Mouse (Mus musculus) 3134 (cell line): ENCODE results near the gene Nicn1.
"Not testable (repeated sequence)": the region's sequence is repeated elsewhere in the genome, so short reads cannot be mapped to it uniquely, and the experiment has no call there.

ENCODE experiments used
- DNase-seq: peaks from one replicate; pipeline ENCODE4 v3.0.0-alpha.2; 2011; ENCODE audit warnings: low spot score; ENCODE audit not compliant: insufficient read length; ENCODE audit errors: extremely low read depth

Gene Nicn1

DNA sequence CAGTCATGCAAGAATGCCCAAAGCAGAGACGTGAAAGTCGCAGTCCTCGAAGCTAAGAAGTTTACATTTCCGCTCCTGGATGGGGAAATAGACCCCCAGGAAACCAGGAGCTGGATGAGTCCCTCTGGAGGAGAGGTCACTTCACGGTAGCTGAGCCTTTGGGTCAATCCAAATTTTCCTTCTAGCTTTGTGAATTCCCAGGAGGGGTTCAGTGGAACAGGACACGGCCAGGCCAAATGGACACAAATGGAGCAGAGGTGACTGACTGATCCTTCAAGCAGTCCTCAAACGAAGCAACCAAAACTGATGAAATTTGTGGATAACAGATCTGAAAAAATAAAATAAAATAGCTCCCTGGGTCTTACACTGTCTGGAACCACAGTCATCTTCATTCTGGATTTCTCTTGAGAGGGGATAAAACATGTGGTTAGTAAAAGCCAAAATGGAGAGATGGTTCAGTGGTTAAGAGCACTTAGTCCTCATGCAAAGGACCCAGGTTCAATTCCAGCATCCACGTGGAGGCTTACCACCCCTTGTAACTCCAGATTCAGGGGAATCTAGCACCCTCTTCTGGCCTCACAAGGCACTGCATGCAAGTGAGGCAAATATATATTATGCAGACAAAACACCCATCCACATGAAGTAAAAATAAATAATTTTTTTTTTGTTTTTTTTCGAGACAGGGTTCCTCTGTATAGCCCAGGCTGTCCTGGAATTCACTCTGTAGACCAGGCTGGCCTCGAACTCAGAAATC lies 11.4 kb upstream of the Nicn1 start:
- DNase-seq: no peak

DNA sequence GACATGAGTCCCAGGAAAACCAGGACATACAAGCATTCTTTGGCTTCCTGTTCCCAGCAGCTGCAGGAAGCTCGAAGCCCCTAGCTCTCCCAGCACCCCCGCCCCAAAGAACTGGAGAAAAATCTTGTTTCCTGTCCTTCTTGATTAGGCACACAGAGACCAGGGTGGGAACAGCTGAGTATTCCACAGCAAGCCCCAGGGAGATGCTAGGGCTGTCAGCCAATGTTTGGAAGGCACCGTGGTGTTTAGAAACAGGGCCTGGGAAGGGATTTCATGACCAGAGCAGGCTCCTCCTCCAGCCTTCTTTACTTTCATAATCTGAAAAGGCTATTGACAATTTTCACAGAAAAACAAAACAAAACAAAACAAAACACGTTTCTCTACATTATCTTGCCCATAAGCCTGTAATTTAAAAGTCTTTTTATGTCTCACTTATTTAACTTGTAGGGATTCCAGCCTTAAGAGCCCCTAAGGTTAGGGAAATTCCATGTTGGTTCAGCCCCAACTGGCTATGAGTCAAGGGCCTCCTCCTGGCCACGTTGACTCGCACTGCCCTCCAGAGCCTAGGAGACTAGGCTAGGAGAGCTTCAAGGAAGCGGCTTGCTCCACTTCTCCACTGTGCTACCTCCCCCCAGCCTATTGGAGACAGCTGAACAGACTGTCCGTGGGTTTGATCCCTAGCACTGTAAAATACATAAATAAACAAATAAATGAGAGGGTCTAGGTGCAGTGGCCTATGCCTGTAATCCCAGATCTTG lies 10.0 kb upstream of the Nicn1 start:
- peak; percentile 61 for DNase-seq

DNA sequence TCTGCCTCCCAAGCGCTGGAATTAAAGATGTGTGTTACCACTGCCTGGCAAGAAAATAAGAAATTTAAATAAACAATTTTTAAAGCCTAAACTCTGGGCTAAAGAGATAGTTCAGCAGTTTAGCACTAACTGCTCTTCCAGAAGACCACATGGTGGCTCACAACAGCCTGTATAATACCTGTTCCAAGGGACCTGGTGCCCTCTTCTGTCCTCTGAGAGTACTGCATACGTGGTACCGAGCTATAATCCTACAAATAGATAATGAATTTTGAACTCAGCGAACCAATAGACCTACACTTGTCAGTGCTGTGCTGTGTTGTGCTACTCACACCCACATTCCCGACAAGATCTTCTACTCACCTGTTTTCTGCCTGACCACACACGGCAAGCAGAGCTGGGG lies 5.8 kb upstream of the Nicn1 start:
- peak; percentile 29 for DNase-seq

DNA sequence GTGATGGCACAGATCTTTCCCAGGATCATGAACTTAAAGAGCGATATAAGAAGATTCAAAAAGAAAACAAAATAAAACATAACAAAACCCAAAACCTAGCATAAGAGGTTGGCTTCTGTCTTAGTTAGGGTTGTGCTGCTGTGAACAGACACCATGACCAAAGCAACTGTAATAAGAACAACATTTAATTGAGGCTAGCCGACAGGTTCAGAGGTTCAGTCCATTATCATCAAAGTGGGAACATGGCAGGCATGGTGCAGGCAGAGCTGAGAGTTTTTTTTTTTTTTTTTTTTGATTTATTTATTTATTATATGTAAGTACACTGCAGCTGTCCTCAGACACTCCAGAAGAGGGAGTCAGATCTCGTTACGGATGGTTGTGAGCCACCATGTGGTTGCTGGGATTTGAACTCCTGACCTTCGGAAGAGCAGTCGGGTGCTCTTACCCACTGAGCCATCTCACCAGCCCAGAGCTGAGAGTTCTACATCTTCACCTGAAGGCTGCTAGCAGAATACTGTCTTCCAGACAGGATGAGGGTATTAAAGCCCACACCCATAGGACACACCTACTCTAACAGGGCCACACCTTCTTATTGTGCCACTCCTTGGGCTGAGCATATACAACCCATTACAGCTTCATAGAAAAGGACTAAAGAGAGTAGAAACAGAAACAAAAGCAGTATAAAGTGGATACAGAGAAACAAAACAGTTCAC lies 2.5 kb upstream of the Nicn1 start:
- not testable (repeated sequence) for DNase-seq

DNA sequence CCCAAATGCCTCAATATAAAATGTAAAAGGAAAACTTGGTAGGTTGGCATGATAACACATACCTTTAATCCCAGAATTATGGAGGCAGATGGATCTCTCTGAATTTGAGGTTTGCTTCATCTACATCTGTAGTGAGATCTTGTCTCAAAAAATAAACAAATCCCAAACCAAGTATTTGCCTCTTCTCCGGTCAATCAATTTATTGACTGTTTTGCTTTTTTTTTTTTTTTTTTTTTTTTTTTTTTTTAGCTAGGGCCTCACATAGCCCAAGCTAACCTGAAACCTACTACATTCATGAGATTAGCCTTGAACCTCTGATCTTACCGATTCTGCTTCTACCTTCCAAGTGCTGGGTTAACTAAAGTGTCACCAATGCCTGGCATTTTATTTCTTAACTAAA lies 882 bp upstream of the Nicn1 start:
- no peak for DNase-seq

DNA sequence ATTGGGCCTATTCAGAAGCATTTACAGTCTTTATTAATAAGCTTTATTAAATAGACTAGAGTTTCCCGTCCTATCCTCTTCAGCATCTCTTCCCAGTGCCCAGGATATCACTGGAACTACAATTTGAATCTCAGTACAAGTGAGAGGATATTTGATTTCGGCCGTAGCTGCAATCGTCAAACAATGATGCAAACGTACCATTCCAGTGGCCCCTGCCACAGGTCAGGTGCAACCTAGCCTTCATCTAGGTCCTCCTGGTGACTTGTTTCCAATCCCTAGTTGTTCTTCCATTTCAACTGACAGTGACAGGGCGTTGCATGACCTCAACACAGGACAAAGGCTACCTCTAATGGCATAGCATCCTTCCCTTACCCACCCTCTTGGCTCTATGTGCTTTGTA lies 544 bp downstream of the Nicn1 start:
- no peak for DNase-seq

DNA sequence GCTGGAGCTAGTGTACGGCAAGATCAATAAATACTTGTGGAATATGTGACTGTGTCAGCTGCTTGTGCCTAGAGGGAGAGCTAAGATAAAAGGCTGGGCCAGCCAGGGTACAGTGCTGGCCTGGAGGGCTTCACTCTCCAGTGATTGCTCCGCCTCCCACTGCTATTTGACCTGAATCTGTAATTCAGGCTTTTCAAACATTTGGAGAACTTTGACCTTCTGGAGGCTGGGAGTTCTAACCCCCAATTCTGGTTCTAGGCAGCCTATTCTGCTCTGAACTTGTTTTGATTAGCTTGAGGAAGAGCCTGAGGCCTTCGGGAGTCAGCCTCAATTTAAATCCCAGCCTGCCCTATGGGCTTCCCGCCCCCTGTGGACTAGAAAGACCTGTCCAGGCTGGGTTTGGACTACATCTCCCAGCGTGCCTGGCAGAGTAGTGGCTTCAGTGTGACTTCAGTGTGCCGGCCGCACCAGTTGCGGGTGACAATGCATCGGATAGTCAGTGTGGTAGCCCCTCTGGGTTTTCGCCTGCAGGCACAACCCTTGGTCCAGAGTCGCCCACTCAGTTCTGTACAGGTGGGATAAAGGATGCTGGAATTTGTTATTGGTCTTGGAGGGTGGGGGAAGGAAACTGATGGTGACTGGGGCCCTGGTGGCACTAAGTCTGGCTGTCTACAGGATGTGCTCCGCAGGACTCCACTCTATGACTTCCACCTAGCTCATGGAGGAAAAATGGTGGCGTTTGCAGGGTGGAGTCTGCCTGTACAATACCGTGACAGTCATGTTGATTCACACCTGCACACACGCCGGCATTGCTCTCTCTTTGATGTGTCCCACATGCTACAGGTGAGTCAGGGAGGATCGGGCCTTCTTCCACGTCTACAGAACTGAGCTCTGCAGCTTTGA lies 6.5 kb downstream of the Nicn1 start, which contains the start of gene Amt:
Gene Amt (plus strand): TSS at position 401 of the 903 bp plus-strand sequence.
- no peak for DNase-seq

DNA sequence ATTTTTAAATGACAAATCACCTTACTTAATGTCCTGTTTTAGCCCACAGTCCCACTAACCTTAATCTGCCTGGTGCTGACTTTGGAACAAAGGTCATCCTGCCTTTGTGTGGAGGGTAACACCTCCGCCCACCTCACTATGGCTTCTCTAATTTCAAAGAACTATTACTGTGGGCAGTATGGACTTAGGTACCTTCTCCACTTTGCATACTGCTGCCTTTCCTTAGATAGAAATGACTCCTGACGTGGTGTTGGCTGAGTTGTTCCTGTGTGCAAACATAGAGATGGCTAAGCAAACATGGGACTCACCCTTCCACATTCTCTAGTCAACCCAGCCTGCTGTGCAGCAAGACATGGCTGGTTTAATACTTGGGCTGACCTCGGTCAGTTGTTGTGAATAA lies 11.6 kb downstream of the Nicn1 start:
- no peak for DNase-seq

DNA sequence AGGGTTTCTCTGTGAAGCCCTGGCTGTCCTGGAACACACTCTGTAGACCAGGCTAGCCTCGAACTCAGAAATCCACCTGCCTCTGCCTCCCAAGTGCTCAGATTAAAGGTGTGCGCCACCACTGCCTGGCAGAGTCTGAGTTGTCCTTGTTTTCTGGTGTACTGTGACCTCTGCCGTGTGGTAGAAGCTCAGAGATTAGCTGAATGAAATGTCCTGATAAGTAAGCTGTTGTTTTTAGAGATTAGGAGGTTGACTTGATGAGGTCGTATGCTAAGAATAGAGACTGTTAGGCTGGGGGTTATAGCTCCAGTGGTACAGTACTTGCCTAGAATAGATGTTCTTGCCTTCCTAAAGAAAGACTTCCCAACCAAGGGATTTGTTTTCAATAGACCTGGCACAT lies 14.5 kb downstream of the Nicn1 start:
- DNase-seq: no peak

DNA sequence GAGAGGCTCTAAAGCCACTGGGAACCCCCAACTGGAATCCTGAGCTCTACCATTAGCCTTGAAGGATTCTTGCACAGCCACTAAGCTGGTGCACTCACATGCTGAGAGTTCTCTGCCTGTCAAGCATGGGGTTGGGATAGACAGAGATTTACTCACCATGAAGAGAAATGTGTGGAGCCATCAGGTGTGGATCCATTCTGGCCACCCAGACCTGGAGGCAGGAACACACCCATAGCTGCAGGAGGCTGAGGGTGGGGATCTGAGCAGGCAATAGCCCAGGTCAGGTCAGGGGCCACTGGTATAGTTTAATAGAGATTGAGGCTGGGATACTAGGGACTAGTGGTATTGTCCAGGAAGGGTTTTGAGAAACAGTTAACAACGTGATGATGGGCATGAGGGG lies 14.9 kb downstream of the Nicn1 start:
- DNase-seq: no peak

DNA sequence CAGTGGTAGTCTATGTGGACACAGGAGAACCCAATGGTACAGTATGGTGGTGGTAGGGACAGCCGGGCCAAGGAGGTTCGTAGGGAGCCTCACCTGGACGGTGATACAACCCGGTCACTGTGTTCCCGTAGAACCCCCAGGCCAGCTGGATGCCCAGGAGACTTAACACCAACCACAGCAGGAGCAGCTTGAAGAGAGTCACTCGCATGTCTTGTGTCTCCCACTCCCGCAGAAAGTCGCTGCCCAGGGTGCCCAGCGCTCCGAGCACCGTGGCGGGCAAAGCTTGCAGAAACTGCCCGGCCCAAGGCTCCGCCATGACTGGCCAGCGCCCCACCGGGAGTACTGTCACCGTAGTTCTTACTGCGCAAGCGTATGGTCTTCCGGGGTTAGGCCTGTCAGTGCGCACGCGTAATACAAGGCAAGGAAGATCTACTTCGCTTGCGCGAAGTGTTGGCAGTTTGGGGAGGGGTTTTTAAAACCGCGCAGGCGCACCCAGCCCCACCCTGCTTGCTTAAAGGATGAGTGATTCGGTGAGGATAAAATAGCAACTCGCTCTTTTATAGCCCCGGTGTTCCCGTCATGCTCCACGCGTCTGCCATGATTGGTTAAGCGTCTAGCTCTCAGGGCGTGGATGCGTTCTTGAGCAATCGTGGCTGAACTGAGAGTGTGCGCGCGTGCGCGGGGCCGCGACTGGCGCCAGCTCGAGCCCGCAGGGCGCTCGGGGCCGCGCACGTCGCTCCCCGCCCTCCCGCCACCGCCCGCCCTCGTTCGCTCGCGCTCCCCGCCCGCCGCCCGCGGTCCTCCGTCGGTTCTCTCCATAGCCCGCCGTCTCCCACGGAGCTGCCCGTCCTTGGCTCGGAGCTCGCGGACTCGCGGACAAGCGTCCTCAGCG lies 15.6 kb downstream of the Nicn1 start, which contains the start of the genes Rhoa and Tcta:
Gene Rhoa (plus strand): TSS at position 501 of the 892 bp plus-strand sequence.
Gene Tcta (minus strand): TSS at position 532 of the 892 bp plus-strand sequence.
- peak; percentile 96 for DNase-seq

DNA sequence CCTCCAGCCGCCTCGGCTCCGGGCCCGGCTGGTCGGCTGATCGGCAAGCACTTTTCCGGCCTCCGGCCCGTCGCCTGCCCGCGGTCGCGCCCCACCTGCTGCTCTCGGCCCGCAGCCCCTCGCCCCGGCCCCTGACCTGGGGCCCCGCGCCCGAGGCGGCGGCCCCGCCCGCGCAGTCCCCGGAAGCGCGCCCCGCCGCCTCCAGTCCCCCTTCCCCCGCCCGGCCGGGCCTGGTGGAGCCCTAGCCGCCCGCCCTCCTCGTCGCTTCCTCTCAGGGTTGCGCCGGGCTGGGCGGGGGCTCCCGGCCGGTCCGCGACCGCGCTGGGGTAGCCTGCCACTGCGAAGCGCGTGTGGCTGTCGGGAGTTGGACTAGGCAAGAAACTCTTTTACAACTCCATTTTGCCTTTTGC lies 16.3 kb downstream of the Nicn1 start:
- DNase-seq: peak; percentile 79

DNA sequence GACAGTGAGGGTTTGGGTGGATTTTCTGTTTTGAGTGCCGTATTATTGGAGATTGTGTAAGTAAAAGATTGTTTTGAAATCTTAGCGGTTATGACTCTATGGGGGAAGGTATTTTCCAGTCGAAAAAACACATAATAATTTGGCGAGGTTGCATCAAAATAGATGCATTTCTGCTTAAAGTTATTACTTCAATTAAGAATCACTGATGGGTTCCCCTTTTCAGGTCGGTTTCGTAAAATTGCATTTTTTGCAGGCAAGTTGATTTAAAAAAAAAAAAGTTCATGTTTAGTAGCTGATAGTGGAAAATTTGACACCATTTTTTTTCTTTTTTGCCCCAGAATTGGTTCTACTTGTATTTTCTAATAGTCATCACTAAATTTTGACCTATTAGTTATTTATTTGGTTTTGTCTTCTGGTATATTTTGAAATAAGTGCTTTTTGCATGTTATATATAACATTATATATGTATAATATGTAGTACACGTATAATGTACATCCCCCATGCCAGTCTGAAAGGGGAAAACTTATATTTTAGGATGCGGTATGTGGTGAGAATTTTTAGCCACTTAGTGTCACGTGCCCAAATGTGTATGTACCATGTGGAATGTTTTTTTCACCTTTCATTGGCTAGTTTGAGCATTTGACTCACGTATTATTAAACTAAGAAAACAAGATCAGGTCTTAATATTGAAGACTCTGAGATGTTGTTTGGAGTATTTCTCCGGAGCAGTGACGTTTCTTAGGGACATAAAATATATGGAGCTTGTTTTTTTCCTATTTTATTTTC lies 17.0 kb downstream of the Nicn1 start:
- no peak for DNase-seq

DNA sequence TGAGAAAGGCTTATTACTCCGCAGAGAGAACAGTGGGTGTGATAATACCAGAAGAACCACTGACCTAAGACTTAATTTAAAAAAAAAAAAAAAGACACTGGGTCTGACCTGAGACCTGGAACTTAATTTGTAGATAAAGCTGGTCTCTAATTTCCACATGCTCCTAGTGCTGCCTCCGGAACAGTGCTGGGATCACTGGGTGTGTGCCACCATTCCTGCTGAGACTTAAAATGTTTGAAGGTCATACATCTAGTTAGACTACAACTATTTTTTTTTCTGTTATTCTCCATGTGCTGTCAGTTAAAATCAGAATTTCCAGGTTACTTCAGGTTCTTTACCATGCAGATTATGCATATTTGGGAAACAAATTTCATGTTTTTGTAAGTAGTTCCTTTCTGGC lies 17.9 kb downstream of the Nicn1 start:
- no peak for DNase-seq

DNA sequence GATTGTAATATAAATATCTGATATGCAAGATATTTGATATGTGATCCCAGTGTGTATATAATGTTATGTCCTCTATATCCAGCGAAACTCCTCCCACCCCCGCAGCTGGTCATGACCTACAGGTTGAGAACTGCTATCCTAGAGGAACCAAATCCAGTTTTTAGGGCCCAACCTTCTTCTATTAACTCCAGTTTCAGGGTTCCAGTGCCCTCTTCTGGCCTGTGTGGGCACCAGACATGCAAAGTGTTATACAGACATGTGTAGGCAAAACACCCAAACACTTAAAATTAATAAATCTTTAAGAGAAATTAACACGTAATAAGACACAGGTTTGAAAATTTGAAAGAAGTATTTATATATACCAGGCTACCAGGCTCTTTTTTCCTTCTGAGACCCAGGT lies 27.3 kb downstream of the Nicn1 start:
- DNase-seq: no peak

DNA sequence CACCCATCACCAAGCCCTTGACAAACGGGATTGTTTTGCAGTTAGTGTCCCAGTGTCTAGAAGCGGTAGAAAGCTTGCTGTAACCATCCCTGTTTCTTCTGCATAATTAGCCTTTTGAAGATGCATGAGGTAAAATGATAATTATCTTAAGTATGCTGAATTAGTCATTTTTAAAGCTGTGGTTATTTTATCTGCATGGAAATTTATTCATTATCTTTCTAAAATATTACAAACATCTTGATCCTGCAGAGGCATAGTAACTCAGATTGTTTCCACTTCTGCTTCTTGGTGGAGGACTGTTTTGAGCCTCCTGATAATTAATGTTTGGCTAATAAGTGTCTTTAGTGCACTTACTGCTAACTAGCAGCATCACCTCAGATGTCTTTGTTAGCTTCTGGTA lies 28.2 kb downstream of the Nicn1 start:
- DNase-seq: no peak

DNA sequence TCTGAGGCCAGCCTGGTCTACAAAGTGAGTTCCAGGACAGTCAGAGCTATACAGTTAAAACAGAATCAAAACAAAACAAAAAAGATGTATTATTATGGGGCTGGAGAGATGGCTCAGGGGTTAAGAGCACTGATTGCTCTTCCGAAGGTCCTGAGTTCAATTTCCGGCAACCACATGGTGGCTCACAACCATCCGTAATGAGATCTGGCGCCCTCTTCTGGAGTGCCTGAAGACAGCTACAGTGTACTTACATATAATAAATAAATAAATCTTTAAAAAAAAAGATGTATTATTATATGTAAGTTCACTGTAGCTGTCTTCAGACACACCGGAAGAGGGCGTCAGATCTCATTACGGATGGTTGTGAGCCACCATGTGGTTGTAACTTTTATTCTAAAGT lies 31.8 kb downstream of the Nicn1 start:
- DNase-seq: not testable (repeated sequence)

DNA sequence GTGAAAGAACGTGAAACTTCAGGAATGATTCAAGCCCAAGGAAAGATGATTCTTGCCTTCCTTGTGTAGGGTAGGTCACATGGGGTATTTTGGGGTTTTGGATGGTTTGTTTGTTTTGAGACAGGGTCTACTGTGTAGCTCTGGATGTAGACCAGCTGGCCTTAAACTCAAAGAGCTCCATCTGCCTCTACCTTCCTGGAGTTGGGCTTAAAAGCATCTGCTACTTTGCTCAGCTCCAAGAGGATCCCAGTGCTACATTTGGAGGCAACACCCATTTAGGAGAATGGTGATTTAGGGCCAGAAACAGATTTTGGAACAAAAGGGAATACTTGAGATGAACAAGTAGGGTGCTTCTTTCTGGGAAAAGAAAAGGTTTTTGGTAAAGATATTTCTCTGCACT lies 34.6 kb downstream of the Nicn1 start:
- DNase-seq: no peak

DNA sequence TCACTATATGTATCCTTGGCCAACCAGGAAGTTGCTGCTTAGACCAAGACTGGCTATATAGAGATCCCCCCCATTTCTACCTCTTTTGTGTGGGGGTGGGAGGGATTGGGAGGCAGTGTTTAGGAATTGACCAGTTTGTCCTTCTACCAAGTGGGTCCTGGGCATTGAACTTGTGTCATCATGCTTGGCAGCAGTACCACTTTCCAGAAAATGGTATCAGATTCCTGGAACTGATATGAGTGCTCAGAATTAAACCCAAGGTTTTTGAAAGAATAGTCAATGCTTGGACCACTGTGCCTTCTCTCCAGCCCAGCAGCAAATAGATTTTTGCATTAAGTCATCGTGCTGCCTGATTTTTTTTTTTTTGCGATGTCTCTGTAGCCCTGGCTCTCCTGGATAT lies 35.6 kb downstream of the Nicn1 start:
- DNase-seq: no peak
